Mouse (Mus musculus) small intestine, adult 2 months (tissue): ENCODE data around the gene Asic4. TPM values are rescaled to one million over a fixed set of nuclear protein-coding genes. Genes with fewer than 3 reads are reported as not detected.

Experiments
- H3K27ac ChIP-seq: fragments of 200-500 bp; 2 replicates; pipeline ENCODE4 v1.5.1; 2012; ENCODE audit warnings: low read depth, low read length, control low read depth, inconsistent platforms; ENCODE audit not compliant: insufficient read depth
- H3K27me3 ChIP-seq: fragments of 200-500 bp; 2 replicates; pipeline ENCODE4 v1.6.1; 2012; ENCODE audit warnings: mild to moderate bottlenecking, moderate library complexity, low read length, inconsistent platforms; ENCODE audit not compliant: control insufficient read depth, insufficient read depth
- H3K36me3 ChIP-seq: fragments of 200-500 bp; 2 replicates; pipeline ENCODE4 v1.6.1; 2012; ENCODE audit warnings: mild to moderate bottlenecking, low read length, control low read depth, inconsistent platforms; ENCODE audit not compliant: control insufficient read depth, insufficient read depth
- H3K4me1 ChIP-seq: fragments of 200-500 bp; 2 replicates; pipeline ENCODE4 v1.6.1; 2012; ENCODE audit warnings: low read length, inconsistent platforms, mixed read lengths; ENCODE audit not compliant: control insufficient read depth, insufficient read depth, insufficient read length
- H3K4me3 ChIP-seq: fragments of 200-500 bp; 2 replicates; pipeline ENCODE4 v1.5.1; 2012; ENCODE audit warnings: low read depth, mild to moderate bottlenecking, control low read depth, inconsistent platforms, low read length, moderate library complexity
- CTCF ChIP-seq: fragments of 200-500 bp; IDR thresholded peaks from 2 replicates; pipeline ENCODE4 v1.5.1; 2012; ENCODE audit warnings: low read depth, mild to moderate bottlenecking, control low read depth, inconsistent platforms, low read length, moderate library complexity, mixed read lengths; ENCODE audit not compliant: insufficient replicate concordance, insufficient read length; ENCODE audit errors: extremely low read depth
- POLR2A ChIP-seq: fragments of 200-500 bp; IDR thresholded peaks from 2 replicates; pipeline ENCODE4 v1.6.1; 2012; ENCODE audit warnings: low read depth, mild to moderate bottlenecking, control low read depth, inconsistent platforms, low read length, moderate library complexity
- WGBS: fragments of 180-500 bp; shearing (Covaris S2); methylation state at CpG from one replicate; pipeline ENCODE4 v1.1.7; 2018; 5-methylcytosine and 5-hydroxymethylcytosine counted together
- polyA plus RNA-seq: library from polyadenylated mRNA; depleted of rRNA; stranded (reverse); fragments of >200 nt; gene quantifications from 2 replicates; pipeline ENCODE4 v1.2.3, GENCODE M21; 2012

The Asic4 gene
- polyA plus RNA-seq, 1 experiment: 0.05 TPM

GRCm38 (mm10) chr1:75435475-75436328, 14.5 kb upstream of the Asic4 start, which contains the start of gene Gmppa:
Gmppa (plus strand) TSS chr1:75435930.
- TF ChIP-seq CTCF: peak; percentile 12; the same call in 1 of the 2 replicates
- peak; percentile 82; the same call in 1 of the 2 replicates for TF ChIP-seq POLR2A
- Histone ChIP-seq H3K27me3 (no peaks in the 10 kb centered on the region), H3K36me3 (peaks cover 8% of the 10 kb centered on the region; the same call in 1 of the 2 replicates), H3K4me3 (peak within 1 kb of the TSS; percentile 83), H3K27ac (no peak within 1 kb of the TSS), H3K4me1 (peaks cover 10% of the 10 kb centered on the region; the same call in 1 of the 2 replicates)
- WGBS: 6% methylated on average over 28 of the region's 28 CpGs

DNA sequence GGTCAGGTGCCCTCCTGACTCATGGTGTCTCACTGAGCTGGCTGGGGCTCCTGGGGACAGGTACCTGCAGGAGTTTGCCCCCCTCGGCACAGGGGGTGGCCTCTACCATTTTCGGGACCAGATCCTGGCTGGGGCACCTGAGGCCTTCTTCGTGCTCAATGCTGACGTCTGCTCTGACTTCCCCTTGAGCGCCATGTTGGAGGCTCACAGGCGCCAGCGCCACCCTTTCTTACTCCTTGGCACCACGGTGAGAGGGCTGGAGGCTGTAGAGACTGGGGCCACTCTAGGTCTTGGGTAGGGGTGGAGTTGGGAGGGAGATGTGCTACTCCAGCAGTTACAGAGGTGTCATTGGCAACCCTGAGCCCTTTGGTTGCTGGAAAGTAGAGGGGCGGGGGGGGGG, 11.5 kb upstream of the Asic4 start:
- Histone ChIP-seq H3K27ac (no peak overlapping the region), H3K27me3 (no peaks in the 10 kb centered on the region), H3K4me3 (no peak overlapping the region), H3K4me1 (peaks cover 10% of the 10 kb centered on the region; the same call in 1 of the 2 replicates), H3K36me3 (peaks cover 23% of the 10 kb centered on the region)
- no peak for TF ChIP-seq POLR2A
- no peak for TF ChIP-seq CTCF
- 91% methylated on average over 9 of the region's 9 CpGs for WGBS

DNA sequence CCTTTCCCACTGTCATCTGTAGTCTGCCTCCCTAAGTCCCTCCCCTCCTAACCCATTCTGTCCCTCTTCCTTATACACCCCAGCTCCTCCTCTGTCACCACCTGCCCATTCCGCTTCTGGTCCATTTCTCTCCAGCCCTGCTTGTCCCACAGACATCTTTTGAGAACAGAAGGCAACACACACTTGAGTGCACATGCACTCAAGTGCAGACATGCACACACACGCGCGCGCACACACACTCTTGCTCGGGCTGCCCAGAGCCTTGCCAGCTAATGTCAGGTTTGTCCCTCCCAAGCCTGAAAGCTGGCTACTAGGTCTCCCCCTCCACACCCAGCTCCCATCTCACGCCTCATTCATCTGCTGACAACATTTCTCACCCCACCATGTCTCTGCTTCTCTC, 9.6 kb upstream of the Asic4 start:
- no peak overlapping the region for H3K27ac ChIP-seq
- H3K36me3 ChIP-seq: peaks cover 23% of the 10 kb centered on the region
- WGBS: 95% methylated on average over 7 of the region's 7 CpGs
- H3K4me3 ChIP-seq: no peak overlapping the region
- H3K27me3 ChIP-seq: peaks cover under 1% of the 10 kb centered on the region; the same call in 1 of the 2 replicates
- TF ChIP-seq POLR2A: no peak
- TF ChIP-seq CTCF: no peak
- peaks cover 8% of the 10 kb centered on the region; the same call in 1 of the 2 replicates for H3K4me1 ChIP-seq

DNA sequence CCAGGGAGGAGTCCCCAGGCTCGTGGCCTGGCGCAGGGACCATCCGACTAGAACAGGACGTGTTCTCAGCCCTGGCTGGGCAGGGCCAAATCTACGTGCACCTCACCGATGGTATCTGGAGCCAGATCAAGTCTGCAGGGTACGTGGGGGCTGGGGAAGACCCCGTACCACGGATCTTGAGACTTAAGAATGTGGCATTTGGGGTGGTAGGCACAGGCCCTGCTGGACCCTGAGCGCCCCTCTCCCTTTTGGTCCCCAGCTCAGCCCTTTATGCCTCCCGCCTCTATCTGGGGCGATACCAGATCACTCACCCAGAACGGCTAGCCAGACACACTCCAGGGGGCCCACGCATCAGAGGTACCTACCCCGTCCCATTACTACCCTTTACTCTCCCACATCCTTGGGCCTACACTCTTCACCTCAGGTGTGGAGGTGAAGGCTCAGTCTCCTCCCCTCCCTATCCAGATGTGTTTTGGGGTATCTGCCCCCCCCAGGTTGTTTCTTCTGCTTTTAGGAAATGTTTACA, 8.7 kb upstream of the Asic4 start:
- Histone ChIP-seq H3K36me3 (peaks cover 23% of the 10 kb centered on the region), H3K4me3 (no peak overlapping the region), H3K4me1 (peaks cover 8% of the 10 kb centered on the region; the same call in 1 of the 2 replicates), H3K27me3 (peaks cover 8% of the 10 kb centered on the region), H3K27ac (no peak overlapping the region)
- TF ChIP-seq POLR2A (no peak), CTCF (no peak)
- 94% methylated on average over 15 of the region's 15 CpGs for WGBS

GRCm38 (mm10) chr1:75442171-75442570, 8.1 kb upstream of the Asic4 start:
- WGBS: 90% methylated on average over 9 of the region's 9 CpGs
- Histone ChIP-seq H3K27me3 (peaks cover 14% of the 10 kb centered on the region), H3K4me3 (no peak overlapping the region), H3K4me1 (peaks cover 6% of the 10 kb centered on the region), H3K27ac (no peak overlapping the region), H3K36me3 (peaks cover 23% of the 10 kb centered on the region)
- no peak for TF ChIP-seq CTCF
- TF ChIP-seq POLR2A: no peak

GRCm38 (mm10) chr1:75442811-75443210, 7.4 kb upstream of the Asic4 start:
- no peak overlapping the region for H3K4me3 ChIP-seq
- peaks cover 23% of the 10 kb centered on the region for H3K36me3 ChIP-seq
- TF ChIP-seq POLR2A (no peak), CTCF (no peak)
- H3K27ac ChIP-seq: no peak overlapping the region
- H3K4me1 ChIP-seq: peaks cover 7% of the 10 kb centered on the region
- WGBS: 77% methylated on average over 8 of the region's 8 CpGs
- H3K27me3 ChIP-seq: peaks cover 19% of the 10 kb centered on the region
